Mouse (Mus musculus): Measurements from ENCODE around the gene Cd101.

The Cd101 gene

GRCm38 (mm10) chr3:101037984-101038545, 8.7 kb upstream of the Cd101 start:
- DNase-seq = no peak

GRCm38 (mm10) chr3:101036001-101036400, 6.6 kb upstream of the Cd101 start:
- DNase-seq = no peak

- no peak for DNase-seq
These were observed 5.2 kb upstream of the Cd101 start for GRCm38 (mm10) chr3:101034509-101034908.

GRCm38 (mm10) chr3:101033644-101034043, 4.3 kb upstream of the Cd101 start:
- DNase-seq = peak; percentile 27

- no peak for DNase-seq
These were observed 2.2 kb upstream of the Cd101 start for GRCm38 (mm10) chr3:101031456-101032142.

- DNase-seq = no peak
These were observed 1.3 kb upstream of the Cd101 start for GRCm38 (mm10) chr3:101030630-101031029.

- DNase-seq = no peak
These were observed 2.6 kb downstream of the Cd101 start for GRCm38 (mm10) chr3:101026741-101027140.

GRCm38 (mm10) chr3:101022967-101023366, 6.4 kb downstream of the Cd101 start:
- no peak for DNase-seq

GRCm38 (mm10) chr3:101021481-101022051, 7.8 kb downstream of the Cd101 start:
- DNase-seq = no peak

- peak; percentile 21 for DNase-seq
These were observed 8.3 kb downstream of the Cd101 start for GRCm38 (mm10) chr3:101021073-101021472.

- DNase-seq = no peak
These were observed 10.9 kb downstream of the Cd101 start for GRCm38 (mm10) chr3:101018494-101018893.

GRCm38 (mm10) chr3:101016050-101016449, 13.3 kb downstream of the Cd101 start:
- no peak for DNase-seq

- DNase-seq = no peak
These were observed 14.1 kb downstream of the Cd101 start for GRCm38 (mm10) chr3:101015254-101015653.

GRCm38 (mm10) chr3:101013536-101013935, 15.8 kb downstream of the Cd101 start:
- DNase-seq = no peak

- peak; percentile 16 for DNase-seq
These were observed 16.4 kb downstream of the Cd101 start for GRCm38 (mm10) chr3:101013005-101013404.

- peak; percentile 52 for DNase-seq
These were observed 16.8 kb downstream of the Cd101 start for GRCm38 (mm10) chr3:101012597-101012996.

GRCm38 (mm10) chr3:101012131-101012571, 17.2 kb downstream of the Cd101 start:
- peak; percentile 78 for DNase-seq

GRCm38 (mm10) chr3:101011203-101011600, 18.2 kb downstream of the Cd101 start:
- no peak for DNase-seq

- DNase-seq = no peak
These were observed 18.7 kb downstream of the Cd101 start for GRCm38 (mm10) chr3:101010589-101011202.

GRCm38 (mm10) chr3:101007112-101007782, 22.1 kb downstream of the Cd101 start:
- no peak for DNase-seq

- no peak for DNase-seq
These were observed 24.0 kb downstream of the Cd101 start for GRCm38 (mm10) chr3:101005392-101005791.

- peak; percentile 25 for DNase-seq
These were observed 25.6 kb downstream of the Cd101 start for GRCm38 (mm10) chr3:101003575-101004356.
